Mouse (Mus musculus) spleen, adult 2 months (tissue): ENCODE measurements around the gene Prkca. TPM values are rescaled to one million over a fixed set of nuclear protein-coding genes. Genes with fewer than 3 reads are reported as not detected.

ENCODE experiments used
- DNase-seq, 2 experiments: peaks; one replicate each; pipeline versions ENCODE4 v3.0.0 to v3.0.0-alpha.2; 2012 to 2021; ENCODE audit warnings: low spot score in 2 of 2, low read depth in 1 of 2
- H3K27ac ChIP-seq: fragments of 200-500 bp; 2 replicates; pipeline ENCODE4 v1.5.1; 2012; ENCODE audit warnings: low read length, inconsistent platforms; ENCODE audit not compliant: insufficient read depth
- H3K27me3 ChIP-seq: fragments of 200-500 bp; 2 replicates; pipeline ENCODE4 v1.6.1; 2012; ENCODE audit warnings: mild to moderate bottlenecking, moderate library complexity, low read length, inconsistent platforms; ENCODE audit not compliant: control insufficient read depth, insufficient read depth
- H3K36me3 ChIP-seq: fragments of 200-500 bp; 2 replicates; pipeline ENCODE4 v1.6.1; 2012; ENCODE audit warnings: mild to moderate bottlenecking, low read length, inconsistent platforms; ENCODE audit not compliant: control insufficient read depth, insufficient read depth
- H3K4me1 ChIP-seq: fragments of 200-500 bp; 2 replicates; pipeline ENCODE4 v1.6.1; 2011; ENCODE audit warnings: inconsistent platforms; ENCODE audit not compliant: control insufficient read depth, insufficient read depth, insufficient read length
- H3K4me3 ChIP-seq: fragments of 200-500 bp; 2 replicates; pipeline ENCODE4 v1.5.1; 2011; ENCODE audit warnings: mild to moderate bottlenecking, inconsistent platforms; ENCODE audit not compliant: insufficient read depth, insufficient read length; ENCODE audit errors: extremely low read depth
- CTCF ChIP-seq: fragments of 200-500 bp; IDR thresholded peaks from 2 replicates; pipeline ENCODE4 v1.5.1; 2011; ENCODE audit warnings: mild to moderate bottlenecking, inconsistent platforms; ENCODE audit not compliant: insufficient read depth, insufficient read length, insufficient replicate concordance; ENCODE audit errors: extremely low read depth
- POLR2A ChIP-seq: fragments of 200-500 bp; IDR thresholded peaks from 2 replicates; pipeline ENCODE4 v1.6.1; 2011; ENCODE audit warnings: low read depth, low read length, inconsistent platforms
- WGBS: fragments of 180-500 bp; shearing (Covaris S2); methylation state at CpG from one replicate; pipeline ENCODE4 v1.1.7; 2018; 5-methylcytosine and 5-hydroxymethylcytosine counted together
- polyA plus RNA-seq: library from polyadenylated mRNA; depleted of rRNA; stranded (reverse); fragments of >200 nt; gene quantifications from 2 replicates; pipeline ENCODE4 v1.2.3, GENCODE M21; 2012

The Prkca gene
- polyA plus RNA-seq, 1 experiment, result 8.4 TPM

GRCm38 (mm10) chr11:108200679-108201586 lies 142.8 kb downstream of the Prkca start:
- Histone ChIP-seq H3K27ac (no peak overlapping the region), H3K27me3 (no peaks in the 10 kb centered on the region), H3K4me3 (no peak overlapping the region), H3K4me1 (peaks cover 4% of the 10 kb centered on the region; the same call in 1 of the 2 replicates), H3K36me3 (no peaks in the 10 kb centered on the region)
- DNase-seq, result no peak
- 83% methylated on average over 15 of the region's 15 CpGs for WGBS
- TF ChIP-seq CTCF, result no peak
- TF ChIP-seq POLR2A, result no peak

GRCm38 (mm10) chr11:108199429-108199985 lies 144.2 kb downstream of the Prkca start:
- Histone ChIP-seq H3K27me3 (no peaks in the 10 kb centered on the region), H3K4me1 (peaks cover 4% of the 10 kb centered on the region; the same call in 1 of the 2 replicates)
- TF ChIP-seq CTCF (no peak), POLR2A (no peak)

DNA sequence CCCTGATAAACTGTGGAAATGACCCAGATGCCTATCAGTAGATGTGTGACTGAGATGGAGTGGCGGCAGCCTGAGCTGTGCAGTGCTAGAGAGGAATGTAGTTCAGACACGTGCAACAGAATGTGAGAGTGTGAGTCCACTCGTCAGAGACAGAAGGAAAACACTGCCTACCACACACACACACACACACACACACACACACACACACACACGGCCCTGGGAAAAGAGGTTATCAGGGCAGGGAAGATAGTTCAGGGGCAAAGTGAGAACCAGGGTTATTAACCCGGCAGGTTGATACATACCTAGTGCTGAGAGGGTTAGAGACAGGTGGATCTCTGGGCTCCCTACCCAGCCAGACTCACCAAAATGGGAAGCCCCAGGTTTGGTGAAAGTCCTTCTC lies 145.1 kb downstream of the Prkca start:
- whole genome bisulfite sequencing, result 83% methylated on average over 5 of the region's 5 CpGs
- H3K4me3 ChIP-seq, result no peak overlapping the region
- no peaks in the 10 kb centered on the region for H3K4me1 ChIP-seq
- no peak overlapping the region for H3K27ac ChIP-seq
- no peak for TF ChIP-seq POLR2A
- TF ChIP-seq CTCF, result no peak
- no peaks in the 10 kb centered on the region for H3K27me3 ChIP-seq
- no peaks in the 10 kb centered on the region for H3K36me3 ChIP-seq
- no peak for DNase-seq

More at GRCm38 (mm10) chr11:108199429-108199985, 144.2 kb downstream of the Prkca start:
- WGBS, result 87% methylated on average over 4 of the region's 4 CpGs
- DNase-seq, result no peak
- Histone ChIP-seq H3K27ac (no peak overlapping the region), H3K4me3 (no peak overlapping the region), H3K36me3 (no peaks in the 10 kb centered on the region)

GRCm38 (mm10) chr11:108197427-108198218 lies 146.1 kb downstream of the Prkca start:
- no peak overlapping the region for H3K27ac ChIP-seq
- no peaks in the 10 kb centered on the region for H3K36me3 ChIP-seq

GRCm38 (mm10) chr11:108196796-108197195 lies 146.9 kb downstream of the Prkca start:
- Histone ChIP-seq H3K4me3 (no peak overlapping the region), H3K4me1 (no peaks in the 10 kb centered on the region), H3K27me3 (no peaks in the 10 kb centered on the region), H3K27ac (no peak overlapping the region), H3K36me3 (no peaks in the 10 kb centered on the region)
- 87% methylated on average over 3 of the region's 3 CpGs for WGBS
- DNase-seq, result no peak
- TF ChIP-seq POLR2A (no peak), CTCF (no peak)

More at GRCm38 (mm10) chr11:108197427-108198218, 146.1 kb downstream of the Prkca start:
- WGBS, result 86% methylated on average over 9 of the region's 9 CpGs
- TF ChIP-seq CTCF (no peak), POLR2A (no peak)
- H3K27me3 ChIP-seq, result no peaks in the 10 kb centered on the region
- DNase-seq, result no peak
- no peaks in the 10 kb centered on the region for H3K4me1 ChIP-seq
- H3K4me3 ChIP-seq, result no peak overlapping the region

- DNase-seq, result no peak
- Histone ChIP-seq H3K27me3 (no peaks in the 10 kb centered on the region), H3K4me1 (no peaks in the 10 kb centered on the region), H3K27ac (no peak overlapping the region), H3K36me3 (no peaks in the 10 kb centered on the region), H3K4me3 (no peak overlapping the region)
- no peak for TF ChIP-seq CTCF
- TF ChIP-seq POLR2A, result no peak
- 94% methylated on average over 6 of the region's 6 CpGs for WGBS
Observed at GRCm38 (mm10) chr11:108190298-108190697, 153.4 kb downstream of the Prkca start.
